Mouse (Mus musculus): ENCODE results near the gene Tmem81.
A peak's percentile ranks its signal among the peaks of the same experiment; 100 is the strongest.

Tmem81 gene

GRCm38 (mm10) chr1:132519734-132520133, 13.7 kb downstream of the Tmem81 start:
- no peak for DNase-seq (ENCODE audit: low spot score)

- peak; percentile 36 for DNase-seq (ENCODE audit: low spot score)
Measured at GRCm38 (mm10) chr1:132520764-132521163, 14.7 kb downstream of the Tmem81 start.

- DNase-seq (ENCODE audit: low spot score), result no peak
Measured at GRCm38 (mm10) chr1:132523048-132523447, 17.0 kb downstream of the Tmem81 start.

GRCm38 (mm10) chr1:132523920-132524319, 17.9 kb downstream of the Tmem81 start:
- no peak for DNase-seq (ENCODE audit: low spot score)

- peak; percentile 71 for DNase-seq (ENCODE audit: low spot score)
Measured at GRCm38 (mm10) chr1:132525832-132526231, 19.8 kb downstream of the Tmem81 start.

- no peak for DNase-seq (ENCODE audit: low spot score)
Measured at GRCm38 (mm10) chr1:132528071-132528470, 22.0 kb downstream of the Tmem81 start.

GRCm38 (mm10) chr1:132528647-132529334, 22.8 kb downstream of the Tmem81 start:
- DNase-seq (ENCODE audit: low spot score), result no peak

GRCm38 (mm10) chr1:132530631-132531191, 24.7 kb downstream of the Tmem81 start:
- no peak for DNase-seq (ENCODE audit: low spot score)

GRCm38 (mm10) chr1:132532521-132532920, 26.5 kb downstream of the Tmem81 start:
- no peak for DNase-seq (ENCODE audit: low spot score)

- DNase-seq (ENCODE audit: low spot score), result no peak
Measured at GRCm38 (mm10) chr1:132533840-132534239, 27.8 kb downstream of the Tmem81 start.

- no peak for DNase-seq (ENCODE audit: low spot score)
Measured at GRCm38 (mm10) chr1:132535541-132535940, 29.5 kb downstream of the Tmem81 start.

GRCm38 (mm10) chr1:132536416-132536815, 30.4 kb downstream of the Tmem81 start:
- no peak for DNase-seq (ENCODE audit: low spot score)

- DNase-seq (ENCODE audit: low spot score), result no peak
Measured at GRCm38 (mm10) chr1:132537736-132538135, 31.7 kb downstream of the Tmem81 start.

- DNase-seq (ENCODE audit: low spot score), result no peak
Measured at GRCm38 (mm10) chr1:132540701-132541100, 34.7 kb downstream of the Tmem81 start.

GRCm38 (mm10) chr1:132541171-132541823, 35.3 kb downstream of the Tmem81 start:
- DNase-seq (ENCODE audit: low spot score), result no peak

- no peak for DNase-seq (ENCODE audit: low spot score)
Measured at GRCm38 (mm10) chr1:132541824-132542599, 36.0 kb downstream of the Tmem81 start.

- no peak for DNase-seq (ENCODE audit: low spot score)
Measured at GRCm38 (mm10) chr1:132542762-132543306, 36.8 kb downstream of the Tmem81 start, which contains the start of gene Cntn2. Gene Cntn2, minus strand, starts transcription at chr1:132543256.

GRCm38 (mm10) chr1:132543789-132544188, 37.8 kb downstream of the Tmem81 start:
- DNase-seq (ENCODE audit: low spot score), result no peak

- peak; percentile 38 for DNase-seq (ENCODE audit: low spot score)
Measured at GRCm38 (mm10) chr1:132557901-132558631, 52.0 kb downstream of the Tmem81 start.
